Mouse (Mus musculus): ENCODE data around the gene Rhbdl1. TPM values are rescaled to one million over a fixed set of nuclear protein-coding genes. Genes with fewer than 3 reads are reported as not detected.
"Not testable (repeated sequence)": the region's sequence is repeated elsewhere in the genome, so short reads cannot be mapped to it uniquely, and the experiment has no call there.

The Rhbdl1 gene
- polyA plus RNA-seq, 1 experiment: 138 TPM

- no peak for DNase-seq (ENCODE audit: low read depth)
These were observed 10.1 kb downstream of the Rhbdl1 start for GRCm38 (mm10) chr17:25827011-25827410.

GRCm38 (mm10) chr17:25825984-25826570, 11.0 kb downstream of the Rhbdl1 start:
- no peak for DNase-seq (ENCODE audit: low read depth)

GRCm38 (mm10) chr17:25825311-25825710, 11.8 kb downstream of the Rhbdl1 start:
- DNase-seq (ENCODE audit: low read depth): no peak

- no peak for DNase-seq (ENCODE audit: low read depth)
These were observed 12.5 kb downstream of the Rhbdl1 start for GRCm38 (mm10) chr17:25824362-25825142.

DNA sequence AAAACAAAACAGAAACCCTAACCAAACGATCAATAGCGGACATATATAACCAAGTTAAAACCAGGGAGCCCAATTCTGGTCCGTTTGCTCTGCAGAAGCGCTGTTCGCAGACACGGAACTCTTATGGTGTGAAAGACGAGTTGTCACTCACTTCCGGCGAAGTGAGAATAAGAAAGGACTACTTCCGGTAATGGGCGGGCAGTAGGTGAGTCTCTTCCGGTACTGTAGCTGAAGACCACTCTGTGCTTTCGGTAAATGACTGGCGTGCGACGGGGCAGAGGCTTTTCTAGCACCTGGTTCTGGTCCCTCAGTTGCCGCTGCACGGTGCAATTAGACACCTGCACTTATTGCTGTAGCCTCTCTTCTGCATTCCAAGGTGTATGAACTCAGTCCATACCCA, 13.6 kb downstream of the Rhbdl1 start, which contains the start of gene Wdr24:
TSS of gene Wdr24 (plus strand) at position 176 of the 400 bp plus-strand sequence.
- no peak for DNase-seq (ENCODE audit: low read depth)

DNA sequence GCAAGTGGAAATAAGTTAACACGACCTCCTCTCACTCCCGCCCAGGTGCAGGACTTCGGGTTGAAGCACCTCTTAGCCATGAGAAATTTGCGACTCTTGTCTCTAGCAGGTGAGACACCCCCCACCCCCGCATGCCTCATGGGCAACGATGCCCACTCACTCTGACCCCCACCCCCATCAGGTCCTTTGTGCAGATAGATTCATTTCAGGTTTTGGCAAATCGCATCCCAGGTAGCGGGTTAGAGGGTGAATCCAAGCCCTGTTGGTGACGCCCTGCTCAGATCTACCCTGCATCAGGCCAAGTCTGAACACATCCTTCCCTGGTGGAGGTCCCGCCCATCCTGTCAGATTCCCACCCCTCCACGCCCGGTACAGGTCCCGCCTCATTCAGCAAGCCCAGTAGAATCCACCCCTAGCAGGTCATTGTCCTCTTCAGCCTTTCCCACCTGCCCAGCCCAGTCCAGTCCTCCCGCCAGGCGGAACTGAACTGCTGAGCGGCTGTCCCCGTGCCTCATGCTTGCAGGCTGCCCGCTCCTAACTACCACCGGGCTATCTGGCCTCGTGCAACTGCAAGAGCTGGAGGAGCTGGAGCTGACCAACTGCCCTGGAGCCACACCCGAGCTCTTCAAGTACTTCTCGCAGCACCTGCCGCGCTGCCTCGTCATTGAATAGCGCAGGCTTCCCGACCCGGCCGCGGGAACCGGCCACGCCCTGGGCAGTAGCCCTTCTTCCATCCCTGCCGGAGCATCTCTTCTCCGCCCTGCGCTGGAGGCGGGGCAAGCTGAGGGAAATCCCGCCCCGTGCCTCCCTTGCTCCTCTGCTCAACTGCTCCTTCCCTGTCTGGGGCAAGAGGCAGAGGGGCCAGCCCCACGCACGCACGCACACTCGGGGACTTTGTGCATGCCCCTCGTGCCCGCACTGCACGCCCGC, 18.0 kb downstream of the Rhbdl1 start:
- no peak for DNase-seq (ENCODE audit: low read depth)

DNA sequence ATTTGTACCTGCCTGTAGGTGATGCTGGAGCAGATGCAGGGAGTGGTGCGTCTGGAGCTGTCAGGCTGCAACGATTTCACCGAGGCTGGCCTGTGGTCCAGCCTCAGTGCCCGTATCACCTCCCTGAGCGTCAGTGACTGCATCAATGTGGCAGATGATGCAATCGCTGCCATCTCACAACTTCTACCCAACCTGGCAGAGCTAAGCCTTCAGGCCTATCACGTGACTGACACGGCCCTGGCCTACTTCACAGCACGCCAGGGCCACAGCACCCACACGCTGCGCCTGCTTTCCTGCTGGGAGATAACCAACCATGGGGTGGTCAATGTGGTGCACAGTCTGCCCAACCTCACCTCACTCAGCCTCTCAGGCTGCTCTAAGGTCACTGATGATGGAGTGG, 19.4 kb downstream of the Rhbdl1 start:
- DNase-seq (ENCODE audit: low read depth): no peak

DNA sequence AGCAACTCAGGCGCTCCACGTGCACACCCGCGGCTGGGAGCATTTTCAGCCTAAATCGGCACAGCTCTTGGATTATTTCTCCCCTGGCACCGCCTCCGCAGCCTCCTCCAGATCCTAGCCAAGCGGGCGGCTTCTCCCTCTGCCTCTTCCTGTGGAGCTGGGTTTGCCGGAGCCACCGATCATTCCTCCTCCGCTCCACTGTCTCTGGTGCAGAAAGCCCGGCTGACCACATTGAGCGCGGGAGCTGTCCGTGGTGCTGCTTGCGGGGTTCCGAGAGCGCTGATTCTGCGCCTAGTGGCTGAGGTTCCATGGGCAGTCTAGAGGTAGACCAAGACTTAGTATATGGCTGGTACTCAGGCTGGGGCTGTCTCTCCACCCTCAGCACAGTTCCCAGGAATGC, 23.6 kb downstream of the Rhbdl1 start:
- no peak for DNase-seq (ENCODE audit: low read depth)

DNA sequence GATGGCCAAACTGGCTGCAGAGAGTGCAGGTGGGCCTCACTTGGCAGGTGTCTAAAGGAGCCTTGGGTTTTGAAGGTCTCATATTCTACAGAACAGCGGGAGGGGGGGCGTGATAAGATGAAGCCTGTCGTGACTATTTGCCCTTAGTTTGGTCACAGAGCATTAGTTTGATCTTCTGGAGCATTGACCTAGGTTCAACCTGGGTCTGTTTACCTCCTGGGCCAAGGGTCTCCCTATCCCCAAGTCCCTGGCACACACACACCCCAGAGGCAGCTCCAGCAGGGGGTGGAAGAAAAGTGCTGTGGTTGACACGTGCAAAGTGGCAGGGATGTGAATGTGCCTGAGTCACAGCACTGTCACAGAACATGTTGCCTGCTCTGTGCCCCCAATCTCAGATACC, 26.2 kb downstream of the Rhbdl1 start:
- no peak for DNase-seq (ENCODE audit: low read depth)

GRCm38 (mm10) chr17:25809606-25810340, 27.3 kb downstream of the Rhbdl1 start:
- no peak for DNase-seq (ENCODE audit: low read depth)

- no peak for DNase-seq (ENCODE audit: low read depth)
These were observed 28.1 kb downstream of the Rhbdl1 start, which contains the start of gene Fbxl16 for GRCm38 (mm10) chr17:25808789-25809605. Gene Fbxl16 (plus strand): TSS chr17:25809085.

DNA sequence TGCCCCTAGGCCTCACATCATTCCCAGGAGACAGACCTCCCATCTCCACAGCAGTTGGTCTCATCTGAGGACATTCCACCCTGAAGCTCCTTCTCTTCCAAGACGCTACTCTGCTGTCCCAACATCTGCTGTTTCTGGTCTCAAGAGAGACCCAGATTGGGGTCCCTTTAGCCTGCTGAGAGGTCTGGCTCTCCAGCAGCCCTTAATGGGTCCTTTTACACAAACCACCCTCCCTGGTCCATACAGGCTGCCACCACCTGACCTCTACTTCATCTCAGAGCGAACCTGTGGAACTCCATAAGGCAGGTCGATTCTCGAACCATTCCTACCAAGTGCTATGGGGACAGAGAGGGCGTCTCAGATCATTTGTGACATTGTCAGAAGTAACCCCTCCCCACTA, 29.1 kb downstream of the Rhbdl1 start:
- no peak for DNase-seq (ENCODE audit: low read depth)

DNA sequence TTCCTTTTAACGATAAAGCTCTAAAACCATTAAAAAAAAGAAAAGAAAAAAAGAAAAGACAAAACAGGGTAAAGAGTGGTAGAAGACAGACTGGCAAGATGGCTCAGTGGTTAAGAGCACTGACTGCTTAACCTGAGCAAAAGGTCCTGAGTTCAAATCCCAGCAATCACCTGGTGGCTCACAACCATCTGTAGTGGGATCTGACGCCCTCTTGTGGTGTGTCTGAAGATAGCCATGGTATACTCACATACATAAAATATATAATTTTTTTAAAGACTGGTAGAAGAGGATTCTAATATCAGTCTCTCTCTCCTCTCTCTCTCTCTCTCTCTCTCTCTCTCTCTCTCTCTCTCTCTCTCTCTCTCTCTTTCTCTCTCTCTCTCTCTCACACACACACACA, 29.6 kb downstream of the Rhbdl1 start:
- not testable (repeated sequence) for DNase-seq (ENCODE audit: low read depth)

DNA sequence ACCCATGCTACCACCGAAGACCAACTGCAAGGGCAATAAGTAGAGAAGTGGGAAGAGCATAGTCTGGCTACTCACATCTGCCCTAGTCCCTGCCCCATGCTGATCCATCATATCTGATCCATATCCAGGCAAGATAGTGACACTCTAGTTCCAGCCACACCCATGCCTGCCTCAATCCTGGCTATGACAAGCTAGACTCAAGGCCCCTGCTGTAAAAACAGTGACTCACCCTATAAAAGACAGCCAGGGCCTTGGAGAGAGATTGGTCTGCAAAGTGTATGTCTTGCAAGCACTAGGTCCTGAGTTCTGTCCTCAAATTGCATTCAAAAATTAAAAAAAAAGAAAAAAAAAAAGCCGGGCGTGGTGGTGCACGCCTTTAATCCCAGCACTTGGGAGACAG, 30.6 kb downstream of the Rhbdl1 start:
- DNase-seq (ENCODE audit: low read depth): no peak

GRCm38 (mm10) chr17:25802825-25803517, 34.1 kb downstream of the Rhbdl1 start:
- DNase-seq (ENCODE audit: low read depth): no peak

GRCm38 (mm10) chr17:25801029-25801428, 36.1 kb downstream of the Rhbdl1 start:
- no peak for DNase-seq (ENCODE audit: low read depth)

GRCm38 (mm10) chr17:25796951-25797369, 40.1 kb downstream of the Rhbdl1 start, which contains the start of gene Metrn:
Gene Metrn (minus strand): TSS chr17:25797136.
- no peak for DNase-seq (ENCODE audit: low read depth)

GRCm38 (mm10) chr17:25796211-25796771, 40.8 kb downstream of the Rhbdl1 start:
- no peak for DNase-seq (ENCODE audit: low read depth)

DNA sequence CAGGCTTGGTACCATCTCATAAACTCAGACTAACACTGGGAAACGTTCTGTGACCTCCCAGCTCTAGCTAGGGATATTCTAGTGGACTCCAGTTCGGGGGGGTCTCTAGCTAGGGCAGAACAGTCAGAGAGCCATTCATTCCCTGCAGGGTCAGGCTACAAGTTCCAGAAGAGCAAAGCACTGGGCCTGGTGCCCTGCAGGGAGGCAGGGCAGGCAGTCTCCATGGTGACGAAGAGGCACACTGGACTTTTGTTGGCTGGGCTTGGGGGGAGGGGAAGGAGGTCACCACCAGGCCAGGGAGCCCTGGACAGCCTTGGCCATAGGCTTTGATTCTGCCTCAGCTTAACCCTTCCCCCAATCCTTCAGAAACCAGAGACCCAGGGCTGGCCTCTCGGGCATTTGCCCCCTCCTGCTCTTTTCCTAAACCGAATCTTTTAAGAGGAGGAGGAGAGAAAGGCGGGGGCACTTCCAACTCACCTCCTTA, 41.4 kb downstream of the Rhbdl1 start, which contains the start of gene AC134908.4:
TSS of gene AC134908.4 (minus strand) at position 51 of the 484 bp plus-strand sequence.
- no peak for DNase-seq (ENCODE audit: low read depth)

Data from gonadal fat pad, adult 2 months (tissue).